Mouse (Mus musculus): ENCODE results near the gene Dlat. TPM values are rescaled to one million over a fixed set of nuclear protein-coding genes. Genes with fewer than 3 reads are reported as not detected.
A peak's percentile ranks its signal among the peaks of the same experiment; 100 is the strongest.

Gene Dlat
- polyA plus RNA-seq, 1 experiment from 2014 or later: 86.5 TPM

GRCm38 (mm10) chr9:50590856-50591518, 68.6 kb downstream of the Dlat start:
- Histone ChIP-seq H3K4me1 (replicated peaks; ENCODE audit: insufficient read depth, low read length) (0 out of 2 replicates have a peak, but pooled peaks cover 6% of the 10 kb centered on the region), H3K9me3 (replicated peaks; ENCODE audit: low read length) (no peaks in the 10 kb centered on the region), H3K9ac (ENCODE audit: low read depth, low read length) (no peak overlapping the region), H3K36me3 (ENCODE audit: insufficient read depth, low read length) (peaks cover 5% of the 10 kb centered on the region; the same call in 1 of the 2 replicates), H3K27me3 (ENCODE audit: insufficient read depth, low read length) (no peaks in the 10 kb centered on the region), H3K4me2 (ENCODE audit: low read length) (no peak overlapping the region), H3K27ac (no peak overlapping the region), H3K4me3 (replicated peaks; ENCODE audit: low read depth, low read length) (no peak overlapping the region)
- no peak for TF ChIP-seq CTCF (IDR thresholded peaks at IDR 0.05; ENCODE audit: low read depth)
- ATAC-seq (replicated peaks; ENCODE audit: low FRiP score, low read depth) (no peak), DNase-seq (ENCODE audit: low spot score) (peak; percentile 5)
- WGBS: 79% methylated on average over 10 of the region's 10 CpGs

GRCm38 (mm10) chr9:50586955-50587354, 72.6 kb downstream of the Dlat start:
- H3K9me3 ChIP-seq (replicated peaks; ENCODE audit: low read length): no peaks in the 10 kb centered on the region
- no peak for ATAC-seq (replicated peaks; ENCODE audit: low FRiP score, low read depth)
- H3K9ac ChIP-seq (ENCODE audit: low read depth, low read length): no peak overlapping the region
- no peaks in the 10 kb centered on the region for H3K36me3 ChIP-seq (ENCODE audit: insufficient read depth, low read length)
- no peak overlapping the region for H3K27ac ChIP-seq
- H3K4me3 ChIP-seq (replicated peaks; ENCODE audit: low read depth, low read length): no peak overlapping the region
- WGBS: 68% methylated on average over 4 of the region's 4 CpGs
- H3K4me2 ChIP-seq (ENCODE audit: low read length): no peak overlapping the region
- H3K4me1 ChIP-seq (replicated peaks; ENCODE audit: insufficient read depth, low read length): no peaks in the 10 kb centered on the region
- TF ChIP-seq CTCF (IDR thresholded peaks at IDR 0.05; ENCODE audit: low read depth): no peak
- H3K27me3 ChIP-seq (ENCODE audit: insufficient read depth, low read length): no peaks in the 10 kb centered on the region
- no peak for DNase-seq (ENCODE audit: low spot score)

GRCm38 (mm10) chr9:50585145-50585818, 74.3 kb downstream of the Dlat start:
- Histone ChIP-seq H3K4me3 (replicated peaks; ENCODE audit: low read depth, low read length) (no peak overlapping the region), H3K9ac (ENCODE audit: low read depth, low read length) (no peak overlapping the region), H3K36me3 (ENCODE audit: insufficient read depth, low read length) (no peaks in the 10 kb centered on the region), H3K4me2 (ENCODE audit: low read length) (no peak overlapping the region), H3K27me3 (ENCODE audit: insufficient read depth, low read length) (no peaks in the 10 kb centered on the region), H3K27ac (no peak overlapping the region), H3K4me1 (replicated peaks; ENCODE audit: insufficient read depth, low read length) (no peaks in the 10 kb centered on the region), H3K9me3 (replicated peaks; ENCODE audit: low read length) (no peaks in the 10 kb centered on the region)
- no peak for DNase-seq (ENCODE audit: low spot score)
- ATAC-seq (replicated peaks; ENCODE audit: low FRiP score, low read depth): no peak
- 65% methylated on average over 6 of the region's 6 CpGs for WGBS
- TF ChIP-seq CTCF (IDR thresholded peaks at IDR 0.05; ENCODE audit: low read depth): no peak

Other genes with a start within 250 kb of the Dlat start
- gene Plet1, start 165.3 kb downstream of the Dlat start, polyA plus RNA-seq (2015; fragmentation: Nextera tagmentation; extraction: Ambion mirVana): 53.4 and 54.5 TPM in 2 replicates
- 133 and 139 TPM in 2 replicates for gene Pts, start 131.1 kb downstream of the Dlat start, polyA plus RNA-seq (2015; fragmentation: Nextera tagmentation; extraction: Ambion mirVana)
- gene Il18, start 105.0 kb downstream of the Dlat start, polyA plus RNA-seq (2015; fragmentation: Nextera tagmentation; extraction: Ambion mirVana): 3.7 and 5.2 TPM in 2 replicates
- gene Bco2, start 104.6 kb downstream of the Dlat start, polyA plus RNA-seq (2015; fragmentation: Nextera tagmentation; extraction: Ambion mirVana): 0.17 and 0.27 TPM in 2 replicates
- gene Tex12, start 98.5 kb downstream of the Dlat start, polyA plus RNA-seq (2015; fragmentation: Nextera tagmentation; extraction: Ambion mirVana): not detected in 2 replicates
- 599 and 602 TPM in 2 replicates for gene Sdhd, start 56.0 kb downstream of the Dlat start, polyA plus RNA-seq (2015; fragmentation: Nextera tagmentation; extraction: Ambion mirVana)
- 406 and 483 TPM in 2 replicates for gene Timm8b, start 55.9 kb downstream of the Dlat start, polyA plus RNA-seq (2015; fragmentation: Nextera tagmentation; extraction: Ambion mirVana)
- 5.7 and 7.1 TPM in 2 replicates for gene Pih1d2, start 42.5 kb downstream of the Dlat start, polyA plus RNA-seq (2015; fragmentation: Nextera tagmentation; extraction: Ambion mirVana)
- 25.7 and 26.0 TPM in 2 replicates for gene Nkapd1, start 42.3 kb downstream of the Dlat start, polyA plus RNA-seq (2015; fragmentation: Nextera tagmentation; extraction: Ambion mirVana)
- 7.3 and 7.5 TPM in 2 replicates for gene Dixdc1, start 79.7 kb upstream of the Dlat start, polyA plus RNA-seq (2015; fragmentation: Nextera tagmentation; extraction: Ambion mirVana)
- gene 2310030G06Rik, start 86.8 kb upstream of the Dlat start, polyA plus RNA-seq (2015; fragmentation: Nextera tagmentation; extraction: Ambion mirVana): 26.8 and 27.1 TPM in 2 replicates
- gene Cryab, start 91.5 kb upstream of the Dlat start, polyA plus RNA-seq (2015; fragmentation: Nextera tagmentation; extraction: Ambion mirVana): 198 and 233 TPM in 2 replicates
- 5.5 and 7.4 TPM in 2 replicates for gene Hspb2, start 92.6 kb upstream of the Dlat start, polyA plus RNA-seq (2015; fragmentation: Nextera tagmentation; extraction: Ambion mirVana)
- gene Fdxacb1, start 108.5 kb upstream of the Dlat start, polyA plus RNA-seq (2015; fragmentation: Nextera tagmentation; extraction: Ambion mirVana): 7.9 and 9.3 TPM in 2 replicates
- 24.8 and 28.9 TPM in 2 replicates for gene Alg9, start 115.2 kb upstream of the Dlat start, polyA plus RNA-seq (2015; fragmentation: Nextera tagmentation; extraction: Ambion mirVana)
- 56.6 and 62.9 TPM in 2 replicates for gene 1110032A03Rik, start 115.7 kb upstream of the Dlat start, polyA plus RNA-seq (2015; fragmentation: Nextera tagmentation; extraction: Ambion mirVana)
- gene Ppp2r1b, start 185.5 kb upstream of the Dlat start, polyA plus RNA-seq (2015; fragmentation: Nextera tagmentation; extraction: Ambion mirVana): 36.6 and 43.6 TPM in 2 replicates